Mouse (Mus musculus) layer of hippocampus, postnatal 10 days (tissue): ENCODE measurements around the gene Frmd5. TPM values are rescaled to one million over a fixed set of nuclear protein-coding genes. Genes with fewer than 3 reads are reported as not detected.
A peak's percentile ranks its signal among the peaks of the same experiment; 100 is the strongest.

Source experiments
- DNase-seq, 2 experiments: peaks; one replicate each; pipeline ENCODE4 v3.0.0; 2021; ENCODE audit warnings: low spot score in 2 of 2
- total RNA-seq, 2 experiments: library from RNA; stranded (reverse); gene quantifications; 2 replicates each; pipeline ENCODE4 v1.2.3; 2021

The Frmd5 gene
- total RNA-seq, 2 experiments from 2014 or later = 36.9 to 38.8 TPM

GRCm38 (mm10) chr2:121625901-121626300 lies 181.0 kb downstream of the Frmd5 start:
- no peak for DNase-seq

GRCm38 (mm10) chr2:121621262-121622163 lies 185.4 kb downstream of the Frmd5 start:
- DNase-seq = peak; percentile 26 to 31

- DNase-seq = no peak
Measured at GRCm38 (mm10) chr2:121620582-121621261, 186.2 kb downstream of the Frmd5 start.

GRCm38 (mm10) chr2:121615199-121615559 lies 191.7 kb downstream of the Frmd5 start:
- DNase-seq = no peak

GRCm38 (mm10) chr2:121614483-121615198 lies 192.2 kb downstream of the Frmd5 start:
- no peak for DNase-seq

- no peak for DNase-seq
Measured at GRCm38 (mm10) chr2:121612112-121612511, 194.8 kb downstream of the Frmd5 start.

- DNase-seq = no peak
Measured at GRCm38 (mm10) chr2:121610008-121610884, 196.6 kb downstream of the Frmd5 start.

- DNase-seq = no peak
Measured at GRCm38 (mm10) chr2:121609141-121609724, 197.7 kb downstream of the Frmd5 start.

- no peak for DNase-seq
Measured at GRCm38 (mm10) chr2:121602397-121602796, 204.5 kb downstream of the Frmd5 start.

GRCm38 (mm10) chr2:121601543-121601942 lies 205.3 kb downstream of the Frmd5 start:
- no peak for DNase-seq

- DNase-seq = no peak
Measured at GRCm38 (mm10) chr2:121600736-121601135, 206.2 kb downstream of the Frmd5 start.

GRCm38 (mm10) chr2:121598249-121598648 lies 208.6 kb downstream of the Frmd5 start:
- no peak for DNase-seq

- no peak for DNase-seq
Measured at GRCm38 (mm10) chr2:121596621-121597020, 210.3 kb downstream of the Frmd5 start.

GRCm38 (mm10) chr2:121594660-121595291 lies 212.1 kb downstream of the Frmd5 start:
- DNase-seq = no peak

GRCm38 (mm10) chr2:121594131-121594530 lies 212.8 kb downstream of the Frmd5 start:
- no peak for DNase-seq

- DNase-seq = peak in 1 of 2 experiments; percentile 31
Measured at GRCm38 (mm10) chr2:121588309-121588694, 218.6 kb downstream of the Frmd5 start.

- DNase-seq = no peak
Measured at GRCm38 (mm10) chr2:121587523-121588308, 219.2 kb downstream of the Frmd5 start.

GRCm38 (mm10) chr2:121584705-121585104 lies 222.2 kb downstream of the Frmd5 start:
- no peak for DNase-seq

- DNase-seq = no peak
Measured at GRCm38 (mm10) chr2:121583468-121584116, 223.3 kb downstream of the Frmd5 start.
